Mouse (Mus musculus): ENCODE measurements around the gene Magi2.

Magi2 gene

GRCm38 (mm10) chr5:20378071-20378800 is 1151.4 kb downstream of the Magi2 start:
- DNase-seq (ENCODE audit: low spot score), result no peak

- DNase-seq (ENCODE audit: low spot score), result no peak
Observed at GRCm38 (mm10) chr5:20404533-20404932, 1177.7 kb downstream of the Magi2 start.

- DNase-seq (ENCODE audit: low spot score), result no peak
Observed at GRCm38 (mm10) chr5:20406626-20407025, 1179.8 kb downstream of the Magi2 start.

- no peak for DNase-seq (ENCODE audit: low spot score)
Observed at GRCm38 (mm10) chr5:20415320-20415719, 1188.5 kb downstream of the Magi2 start.

- no peak for DNase-seq (ENCODE audit: low spot score)
Observed at GRCm38 (mm10) chr5:20417348-20417747, 1190.5 kb downstream of the Magi2 start.

- no peak for DNase-seq (ENCODE audit: low spot score)
Observed at GRCm38 (mm10) chr5:20432148-20432813, 1205.4 kb downstream of the Magi2 start.

GRCm38 (mm10) chr5:20446471-20447174 is 1219.8 kb downstream of the Magi2 start:
- peak; percentile 7 for DNase-seq (ENCODE audit: low spot score)

- DNase-seq (ENCODE audit: low spot score), result peak; percentile 2
Observed at GRCm38 (mm10) chr5:20456106-20456505, 1229.3 kb downstream of the Magi2 start.

- no peak for DNase-seq (ENCODE audit: low spot score)
Observed at GRCm38 (mm10) chr5:20457742-20458510, 1231.1 kb downstream of the Magi2 start.

- no peak for DNase-seq (ENCODE audit: low spot score)
Observed at GRCm38 (mm10) chr5:20461709-20462108, 1234.9 kb downstream of the Magi2 start.

- peak; percentile 4 for DNase-seq (ENCODE audit: low spot score)
Observed at GRCm38 (mm10) chr5:20462376-20462775, 1235.5 kb downstream of the Magi2 start.

GRCm38 (mm10) chr5:20469721-20470120 is 1242.9 kb downstream of the Magi2 start:
- DNase-seq (ENCODE audit: low spot score), result no peak

- peak; percentile 24 for DNase-seq (ENCODE audit: low spot score)
Observed at GRCm38 (mm10) chr5:20470466-20470865, 1243.6 kb downstream of the Magi2 start.

GRCm38 (mm10) chr5:20484505-20484904 is 1257.7 kb downstream of the Magi2 start:
- no peak for DNase-seq (ENCODE audit: low spot score)

GRCm38 (mm10) chr5:20491911-20492310 is 1265.1 kb downstream of the Magi2 start:
- DNase-seq (ENCODE audit: low spot score), result no peak

GRCm38 (mm10) chr5:20492679-20493078 is 1265.8 kb downstream of the Magi2 start:
- no peak for DNase-seq (ENCODE audit: low spot score)

GRCm38 (mm10) chr5:20494010-20494409 is 1267.2 kb downstream of the Magi2 start:
- no peak for DNase-seq (ENCODE audit: low spot score)

- DNase-seq (ENCODE audit: low spot score), result no peak
Observed at GRCm38 (mm10) chr5:20496924-20497323, 1270.1 kb downstream of the Magi2 start.

GRCm38 (mm10) chr5:20499031-20499600 is 1272.3 kb downstream of the Magi2 start:
- DNase-seq (ENCODE audit: low spot score), result no peak

- DNase-seq (ENCODE audit: low spot score), result no peak
Observed at GRCm38 (mm10) chr5:20508609-20509008, 1281.8 kb downstream of the Magi2 start.

- DNase-seq (ENCODE audit: low spot score), result no peak
Observed at GRCm38 (mm10) chr5:20509606-20510005, 1282.8 kb downstream of the Magi2 start.

Measured in lung, postnatal 25 days (tissue).